In genomic region chr10:19195676-19196075, GRCm38 (mm10) we compare ENCODE assay signal across 30 mouse cellular contexts.
DNase-seq lines count a peak whose midpoint lies in the region; ATAC-seq and TF ChIP-seq lines count a peak whose summit lies in the region.
"Had no signal": no experiment of that assay in that cellular context is flagged by ENCODE, and none has a peak within 500 bp of the region (broad histone marks: within the 10 kb centered on the region; RNA-seq: fewer than 3 reads in every experiment).

No protein-coding gene starts in this region.

- peak; percentile 37 for DNase-seq in T-cell, adult 2 months (ENCODE audit: low spot score)
- peak; percentile 65 for DNase-seq in thymus, postnatal 14 days
- DNase-seq in lung, postnatal 14 days: no peak
- DNase-seq in hindbrain, postnatal 0 days (ENCODE audit: low spot score): no peak
- DNase-seq: adrenal gland, postnatal 14 days; cerebellum, adult 11 months; cerebellum, adult 9-10 months; cerebellum, postnatal 36 days; forebrain, postnatal 0 days; gastrocnemius, postnatal 10 days; heart, postnatal 4 days; kidney, adult 18-20 months; kidney, postnatal 25 days; lung, postnatal 36 days; right cerebral cortex, postnatal 14 days had no signal

- H3K27me3 ChIP-seq in hindbrain, embryonic 12.5 days: no peaks in the 10 kb centered on the region
- no peaks in the 10 kb centered on the region for H3K27me3 ChIP-seq in hindbrain, postnatal 0 days (ENCODE audit: insufficient read depth, low read length)
- H3K27me3 ChIP-seq: heart, embryonic 15.5 days; kidney, embryonic 15.5 days; limb, embryonic 13.5 days; lung, embryonic 15.5 days; midbrain, embryonic 13.5 days; Patski; stomach, embryonic 15.5 days had no signal

- H3K4me1 ChIP-seq in hindbrain, embryonic 12.5 days: 0 out of 2 replicates have a peak, but pooled peaks cover 3% of the 10 kb centered on the region
- no peaks in the 10 kb centered on the region for H3K4me1 ChIP-seq in hindbrain, postnatal 0 days (ENCODE audit: insufficient read depth, low read length)
- H3K4me1 ChIP-seq: heart, embryonic 15.5 days; kidney, embryonic 15.5 days; midbrain, embryonic 13.5 days; stomach, embryonic 15.5 days had no signal

- H3K4me2 ChIP-seq in hindbrain, embryonic 12.5 days (replicated peaks): no peak overlapping the region
- H3K4me2 ChIP-seq in hindbrain, postnatal 0 days (ENCODE audit: low read depth, low read length): no peak overlapping the region
- H3K4me2 ChIP-seq: heart, embryonic 15.5 days; hindbrain, embryonic 14.5 days; kidney, embryonic 15.5 days; limb, embryonic 13.5 days; liver, embryonic 11.5 days; lung, embryonic 15.5 days; midbrain, embryonic 13.5 days; stomach, embryonic 15.5 days had no signal

- no peak overlapping the region for H3K9ac ChIP-seq in hindbrain, embryonic 12.5 days
- H3K9ac ChIP-seq in hindbrain, postnatal 0 days (replicated peaks; ENCODE audit: low read length): no peak overlapping the region
- H3K9ac ChIP-seq: forebrain, postnatal 0 days; heart, embryonic 15.5 days; hindbrain, embryonic 14.5 days; kidney, embryonic 15.5 days; limb, embryonic 13.5 days; lung, embryonic 15.5 days; midbrain, embryonic 13.5 days; stomach, embryonic 15.5 days had no signal

- no peak for TF ChIP-seq CTCF in hindbrain, postnatal 0 days (IDR thresholded peaks at IDR 0.05; ENCODE audit: low read depth)

- H3K4me3 ChIP-seq in hindbrain, embryonic 12.5 days: no peak overlapping the region
- no peak overlapping the region for H3K4me3 ChIP-seq in hindbrain, postnatal 0 days (ENCODE audit: low read length)
- H3K4me3 ChIP-seq: erythroblast, embryonic 14.5 days; heart, embryonic 10.5 days; heart, embryonic 15.5 days; kidney, embryonic 15.5 days; layer of hippocampus, adult 2 months; limb, embryonic 13.5 days; lung, embryonic 15.5 days; midbrain, embryonic 13.5 days; stomach, embryonic 15.5 days had no signal

- WGBS in hindbrain, embryonic 12.5 days: 77% methylated on average over 7 of the region's 7 CpGs
- WGBS in hindbrain, postnatal 0 days: 79% methylated on average over 7 of the region's 7 CpGs

- H3K9me3 ChIP-seq in hindbrain, embryonic 12.5 days (replicated peaks): no peaks in the 10 kb centered on the region
- no peaks in the 10 kb centered on the region for H3K9me3 ChIP-seq in hindbrain, postnatal 0 days (ENCODE audit: low read length)
- H3K9me3 ChIP-seq: heart, embryonic 10.5 days; heart, embryonic 15.5 days; kidney, embryonic 15.5 days; limb, embryonic 13.5 days; lung, embryonic 15.5 days; midbrain, embryonic 13.5 days; stomach, embryonic 15.5 days had no signal

- ATAC-seq in megakaryocyte progenitor cell, adult 5-6 weeks (replicated peaks; ENCODE audit: poor library complexity): peak; percentile 85
- no peak for ATAC-seq in hindbrain, embryonic 12.5 days (ENCODE audit: low FRiP score)
- no peak for ATAC-seq in hindbrain, postnatal 0 days
- ATAC-seq: forebrain, postnatal 0 days; inflammation-experienced regulatory T-cells, adult 6 months; midbrain, embryonic 13.5 days; Patski had no signal

- H3K36me3 ChIP-seq in hindbrain, embryonic 12.5 days: no peaks in the 10 kb centered on the region
- H3K36me3 ChIP-seq in hindbrain, postnatal 0 days (ENCODE audit: insufficient read depth, low read length): no peaks in the 10 kb centered on the region
- H3K36me3 ChIP-seq: heart, embryonic 10.5 days; heart, embryonic 15.5 days; kidney, embryonic 15.5 days; limb, embryonic 13.5 days; lung, embryonic 15.5 days; midbrain, embryonic 13.5 days; stomach, embryonic 15.5 days had no signal

- H3K27ac ChIP-seq in hindbrain, embryonic 12.5 days: no peak overlapping the region
- no peak overlapping the region for H3K27ac ChIP-seq in hindbrain, postnatal 0 days
- H3K27ac ChIP-seq: heart, embryonic 10.5 days; heart, embryonic 15.5 days; hindbrain, embryonic 14.5 days; kidney, embryonic 15.5 days; layer of hippocampus, adult 2 months; limb, embryonic 13.5 days; lung, embryonic 15.5 days; midbrain, embryonic 13.5 days; stomach, embryonic 15.5 days had no signal

Comparison
In these comparisons a context has a peak if more than half of its experiments do, and no peak if none do; other contexts are left out.
1. DNase-seq: peak in T-cell, adult 2 months (single experiment) and thymus, postnatal 14 days (single experiment); none in lung, postnatal 14 days (single experiment) and hindbrain, postnatal 0 days (single experiment).